ENCODE assay signal across 17 mouse cellular contexts in genomic region chr2:134350894-134351501, GRCm38 (mm10).
DNase-seq lines count a peak whose midpoint lies in the region; ATAC-seq lines count a peak whose summit lies in the region.
"Had no signal": no experiment of that assay in that cellular context is flagged by ENCODE, and none has a peak within 500 bp of the region (broad histone marks: within the 10 kb centered on the region; RNA-seq: fewer than 3 reads in every experiment).

No protein-coding gene starts in this region.

- no peaks in the 10 kb centered on the region for H3K9me3 ChIP-seq in hindbrain, embryonic 13.5 days
- no peaks in the 10 kb centered on the region for H3K9me3 ChIP-seq in hindbrain, embryonic 10.5 days
- H3K9me3 ChIP-seq in forebrain, embryonic 16.5 days (ENCODE audit: control insufficient read depth, low read length): no peaks in the 10 kb centered on the region
- no peaks in the 10 kb centered on the region for H3K9me3 ChIP-seq in kidney, embryonic 14.5 days (ENCODE audit: control insufficient read depth, low read length)
- H3K9me3 ChIP-seq: G1E; heart, embryonic 15.5 days; limb, embryonic 13.5 days; liver, embryonic 15.5 days; megakaryocyte, embryonic 14.5 days had no signal

- peak; percentile 63; the same call in 1 of the 2 replicates for ATAC-seq in hindbrain, embryonic 13.5 days (ENCODE audit: low FRiP score)
- peak; percentile 86 for ATAC-seq in forebrain, embryonic 16.5 days
- ATAC-seq in erythroid progenitor cell, adult 5-6 weeks (replicated peaks; ENCODE audit: low FRiP score, poor library complexity, severe bottlenecking): no peak
- no peak for ATAC-seq in kidney, embryonic 14.5 days (ENCODE audit: low FRiP score, low TSS enrichment)

- H3K36me3 ChIP-seq in hindbrain, embryonic 13.5 days: no peaks in the 10 kb centered on the region
- H3K36me3 ChIP-seq in hindbrain, embryonic 10.5 days: no peaks in the 10 kb centered on the region
- no peaks in the 10 kb centered on the region for H3K36me3 ChIP-seq in forebrain, embryonic 16.5 days (ENCODE audit: control insufficient read depth, insufficient read depth)
- H3K36me3 ChIP-seq in kidney, embryonic 14.5 days (ENCODE audit: control insufficient read depth, insufficient read depth, low read length): no peaks in the 10 kb centered on the region
- H3K36me3 ChIP-seq: G1E; heart, embryonic 15.5 days; limb, embryonic 13.5 days; liver, embryonic 15.5 days had no signal

- H3K4me1 ChIP-seq in hindbrain, embryonic 13.5 days (replicated peaks): 0 out of 2 replicates have a peak, but pooled peaks cover 5% of the 10 kb centered on the region
- no peaks in the 10 kb centered on the region for H3K4me1 ChIP-seq in hindbrain, embryonic 10.5 days (replicated peaks)
- peaks cover 13% of the 10 kb centered on the region for H3K4me1 ChIP-seq in forebrain, embryonic 16.5 days (replicated peaks; ENCODE audit: control insufficient read depth, insufficient read depth, low read length)
- H3K4me1 ChIP-seq in kidney, embryonic 14.5 days (ENCODE audit: control insufficient read depth, insufficient read depth, low read length): no peaks in the 10 kb centered on the region
- H3K4me1 ChIP-seq: heart, embryonic 15.5 days; limb, embryonic 13.5 days; liver, embryonic 15.5 days; megakaryocyte, embryonic 14.5 days had no signal

- H3K9ac ChIP-seq in hindbrain, embryonic 13.5 days: no peak overlapping the region
- no peak overlapping the region for H3K9ac ChIP-seq in forebrain, embryonic 16.5 days (replicated peaks; ENCODE audit: low read depth, low read length)
- H3K9ac ChIP-seq in kidney, embryonic 14.5 days (ENCODE audit: low read depth, low read length): no peak overlapping the region
- H3K9ac ChIP-seq: heart, embryonic 15.5 days; limb, embryonic 13.5 days; liver, embryonic 15.5 days had no signal

- H3K27me3 ChIP-seq in hindbrain, embryonic 13.5 days: no peaks in the 10 kb centered on the region
- H3K27me3 ChIP-seq in hindbrain, embryonic 10.5 days (ENCODE audit: insufficient read depth, poor library complexity, severe bottlenecking): no peaks in the 10 kb centered on the region
- H3K27me3 ChIP-seq in forebrain, embryonic 16.5 days (replicated peaks; ENCODE audit: control insufficient read depth, insufficient read depth, low read length): no peaks in the 10 kb centered on the region
- H3K27me3 ChIP-seq in kidney, embryonic 14.5 days (ENCODE audit: control insufficient read depth, insufficient read depth, low read length): no peaks in the 10 kb centered on the region
- H3K27me3 ChIP-seq: heart, embryonic 15.5 days; limb, embryonic 13.5 days; liver, embryonic 15.5 days; megakaryocyte, embryonic 14.5 days had no signal

- H3K4me3 ChIP-seq in hindbrain, embryonic 13.5 days: no peak overlapping the region
- no peak overlapping the region for H3K4me3 ChIP-seq in hindbrain, embryonic 10.5 days
- no peak overlapping the region for H3K4me3 ChIP-seq in forebrain, embryonic 16.5 days (replicated peaks; ENCODE audit: low read length)
- no peak overlapping the region for H3K4me3 ChIP-seq in kidney, embryonic 14.5 days (ENCODE audit: low read length)
- H3K4me3 ChIP-seq: heart, embryonic 15.5 days; layer of hippocampus, adult 2 months; limb, embryonic 13.5 days; liver, embryonic 15.5 days; megakaryocyte, embryonic 14.5 days had no signal

- DNase-seq in hindbrain, embryonic 10.5 days (ENCODE audit: low spot score): no peak
- DNase-seq in brain, adult 2 months (ENCODE audit: low read depth, low spot score): peak; percentile 16
- DNase-seq in cerebellum, postnatal 10 days: peak; percentile 6 to 13
- DNase-seq in thymus, postnatal 14 days: no peak
- DNase-seq: adrenal gland, adult 2 months; lung, postnatal 10 days; thymus, postnatal 36 days had no signal

- H3K4me2 ChIP-seq in hindbrain, embryonic 13.5 days: 0 out of 2 replicates have a peak overlapping the region, but pooled peaks have one; percentile 8
- peak overlapping the region; percentile 20 for H3K4me2 ChIP-seq in forebrain, embryonic 16.5 days (ENCODE audit: low read length)
- no peak overlapping the region for H3K4me2 ChIP-seq in kidney, embryonic 14.5 days (replicated peaks; ENCODE audit: low read depth, low read length)
- H3K4me2 ChIP-seq: heart, embryonic 15.5 days; limb, embryonic 13.5 days; liver, embryonic 15.5 days had no signal

- WGBS in hindbrain, embryonic 13.5 days: 75% methylated on average over 8 of the region's 8 CpGs
- 87% methylated on average over 8 of the region's 8 CpGs for WGBS in hindbrain, embryonic 10.5 days
- 28% methylated on average over 8 of the region's 8 CpGs for WGBS in forebrain, embryonic 16.5 days
- 83% methylated on average over 8 of the region's 8 CpGs for WGBS in kidney, embryonic 14.5 days

- H3K27ac ChIP-seq in hindbrain, embryonic 13.5 days: no peak overlapping the region
- H3K27ac ChIP-seq in hindbrain, embryonic 10.5 days: no peak overlapping the region
- peak overlapping the region; percentile 30; the same call in 1 of the 2 replicates for H3K27ac ChIP-seq in forebrain, embryonic 16.5 days (ENCODE audit: low read length)
- no peak overlapping the region for H3K27ac ChIP-seq in kidney, embryonic 14.5 days (ENCODE audit: low read depth, low read length)
- H3K27ac ChIP-seq: heart, embryonic 15.5 days; layer of hippocampus, adult 2 months; limb, embryonic 13.5 days; liver, embryonic 15.5 days had no signal

Comparison
In these comparisons a context has a peak if more than half of its experiments do, and no peak if none do; other contexts are left out.
1. ATAC-seq: peak in hindbrain, embryonic 13.5 days (single experiment) and forebrain, embryonic 16.5 days (single experiment); none in erythroid progenitor cell, adult 5-6 weeks (single experiment) and kidney, embryonic 14.5 days (single experiment).
2. DNase-seq: peak in brain, adult 2 months (single experiment) and cerebellum, postnatal 10 days (2 of 2); none in hindbrain, embryonic 10.5 days (single experiment) and thymus, postnatal 14 days (single experiment).